Mouse (Mus musculus) effector memory CD4-positive, alpha-beta T cell, adult 5 months (primary cell): Measurements from ENCODE around the gene Neurog2. TPM values are rescaled to one million over a fixed set of nuclear protein-coding genes. Genes with fewer than 3 reads are reported as not detected.

Experiments
- polyA plus RNA-seq: library from polyadenylated mRNA; unstranded; fragments of 100-300 nt; shearing (Covaris generic); gene quantifications from one replicate; pipeline ENCODE4 v1.2.1, GENCODE M21; 2017

Neurog2 gene
- polyA plus RNA-seq = not detected

DNA sequence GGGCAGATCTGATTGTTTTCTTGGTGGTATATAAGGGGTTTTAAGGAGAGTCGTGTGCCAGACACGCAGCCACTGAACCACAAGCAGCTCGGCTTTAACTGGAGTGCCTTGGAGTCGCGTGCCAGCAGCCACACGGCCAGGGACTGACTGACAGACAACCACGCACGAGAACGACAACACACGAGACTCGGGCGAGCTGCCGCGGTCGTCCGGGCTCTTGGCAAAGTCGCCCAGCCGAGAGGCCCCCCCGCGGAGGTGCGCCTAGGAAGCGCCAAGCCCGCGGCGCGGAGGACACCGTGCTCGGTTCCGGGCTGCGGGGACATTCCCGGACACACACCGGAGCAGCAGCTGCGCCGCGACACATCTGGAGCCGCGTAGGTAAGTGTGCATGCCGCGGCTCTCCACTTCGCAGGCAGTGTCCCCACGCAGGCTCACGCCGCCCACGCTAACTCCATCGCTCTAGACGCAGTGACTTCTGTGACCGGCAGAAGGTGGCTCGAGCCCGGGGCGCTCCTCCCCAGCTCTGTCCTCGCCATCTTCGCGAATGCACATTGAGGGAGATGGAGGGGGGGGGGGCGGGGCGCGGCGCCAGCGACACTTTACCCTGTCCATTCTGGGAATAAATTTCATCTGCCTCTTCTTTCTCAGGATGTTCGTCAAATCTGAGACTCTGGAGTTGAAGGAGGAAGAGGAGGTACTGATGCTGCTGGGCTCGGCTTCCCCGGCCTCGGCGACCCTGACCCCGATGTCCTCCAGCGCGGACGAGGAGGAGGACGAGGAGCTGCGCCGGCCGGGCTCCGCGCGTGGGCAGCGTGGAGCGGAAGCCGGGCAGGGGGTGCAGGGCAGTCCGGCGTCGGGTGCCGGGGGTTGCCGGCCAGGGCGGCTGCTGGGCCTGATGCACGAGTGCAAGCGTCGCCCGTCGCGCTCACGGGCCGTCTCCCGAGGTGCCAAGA lies at the start of gene Neurog2:
Gene Neurog2, plus strand, starts transcription at position 56 of the 953 bp plus-strand sequence.

Other genes starting within 250 kb of the Neurog2 start
- gene Ank2, start 133.8 kb upstream of the Neurog2 start, polyA plus RNA-seq = 1.1 TPM
- 79.9 TPM for gene Larp7, start 79.8 kb upstream of the Neurog2 start, polyA plus RNA-seq
- 5.7 TPM for gene Zgrf1, start 79.6 kb upstream of the Neurog2 start, polyA plus RNA-seq
- not detected for gene Alpk1, start 147.4 kb downstream of the Neurog2 start, polyA plus RNA-seq
- gene Tifa, start 156.7 kb downstream of the Neurog2 start, polyA plus RNA-seq = not detected
- gene Ap1ar, start 204.4 kb downstream of the Neurog2 start, polyA plus RNA-seq = 47.2 TPM